Mouse (Mus musculus): Measurements from ENCODE around the gene Eps8.

Gene Eps8

DNA sequence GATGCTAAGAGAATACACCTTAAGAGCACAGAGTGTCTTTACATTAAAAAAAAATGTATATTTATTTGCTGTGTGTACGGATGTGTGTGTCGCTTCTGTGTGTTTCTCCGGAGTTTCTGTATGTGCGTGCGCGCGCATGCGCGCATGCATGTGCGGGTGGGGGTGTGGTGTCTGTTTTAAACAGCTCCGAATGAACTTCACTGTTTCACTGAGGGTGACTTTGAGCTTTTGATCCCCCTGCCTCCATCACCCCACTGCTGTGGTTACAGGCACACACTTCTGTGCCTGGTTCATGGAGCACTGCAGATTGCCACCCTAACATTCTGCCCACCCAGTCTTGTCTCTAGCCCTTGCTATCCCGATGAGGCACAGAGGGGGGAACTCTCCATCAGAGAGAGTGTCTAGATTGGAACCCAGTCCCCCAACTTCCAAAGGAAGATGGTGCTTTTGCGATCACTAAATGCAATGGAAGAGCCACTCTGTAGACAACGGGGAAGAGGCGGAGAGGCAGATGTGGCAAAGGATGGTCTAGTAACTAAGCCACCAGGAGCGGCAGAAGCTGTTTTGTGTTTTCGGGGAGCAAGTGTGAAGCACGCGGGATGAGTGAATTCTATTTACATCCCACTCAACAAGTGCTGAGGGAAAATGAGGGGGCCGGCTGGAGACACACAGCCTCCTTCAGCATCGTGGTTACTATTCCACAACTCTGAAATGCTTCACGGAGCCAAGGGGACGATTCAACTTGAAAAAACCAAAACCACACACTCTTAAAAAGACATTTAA is 7.1 kb upstream of the Eps8 start:
- no peak for DNase-seq (ENCODE audit: low spot score in 2 of 2)

GRCm38 (mm10) chr6:137658426-137659088 is 3.9 kb upstream of the Eps8 start:
- peak in 1 of 2 experiments; percentile 10 for DNase-seq (ENCODE audit: low spot score in 2 of 2)

DNA sequence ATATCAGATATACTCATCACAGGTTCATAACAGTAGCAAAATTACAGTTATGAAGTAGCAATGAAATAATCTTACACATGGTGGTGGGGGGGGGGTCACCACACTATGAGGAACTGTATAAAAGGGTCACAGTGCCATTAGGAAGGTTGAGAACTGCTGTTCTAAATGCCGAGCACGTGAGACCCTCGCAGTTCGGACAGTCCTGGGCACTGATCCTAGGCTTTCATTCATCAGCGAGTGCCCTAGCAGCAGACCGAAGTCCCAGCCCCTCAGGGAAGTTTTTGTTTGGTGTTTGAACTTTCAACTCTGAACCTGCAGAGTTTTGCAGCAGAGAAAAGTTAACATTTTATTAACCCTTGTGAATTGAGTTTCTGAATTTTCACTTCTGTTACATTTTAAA is 2.5 kb upstream of the Eps8 start:
- no peak for DNase-seq (ENCODE audit: low spot score in 2 of 2)

- DNase-seq (ENCODE audit: low spot score in 2 of 2) = no peak
These were observed 5.1 kb downstream of the Eps8 start for GRCm38 (mm10) chr6:137649528-137649927.

DNA sequence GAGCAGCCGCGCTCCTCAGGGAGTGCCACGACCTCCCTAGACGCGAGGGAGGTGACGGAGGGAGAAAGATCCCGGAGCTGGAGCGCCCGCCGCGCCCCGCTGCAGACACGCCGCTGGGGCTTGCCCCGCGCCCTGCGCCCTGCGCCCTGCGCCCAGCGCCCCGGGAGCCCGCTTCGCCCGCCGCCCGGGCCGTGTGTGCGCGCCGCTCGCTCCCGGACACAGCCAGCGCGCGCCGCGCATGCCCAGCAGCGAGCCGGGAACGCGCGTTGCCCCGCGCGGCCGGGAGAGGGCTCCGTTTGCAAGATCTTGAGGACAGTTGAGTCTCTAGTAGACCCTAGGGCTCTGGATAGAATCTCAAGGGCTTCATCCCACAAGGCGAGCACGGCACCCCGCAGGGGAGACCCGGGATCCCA is 5.6 kb downstream of the Eps8 start:
- peak; percentile 52 to 65 for DNase-seq (ENCODE audit: low spot score in 2 of 2)

GRCm38 (mm10) chr6:137648110-137649067 is 6.3 kb downstream of the Eps8 start:
- no peak for DNase-seq (ENCODE audit: low spot score in 2 of 2)

DNA sequence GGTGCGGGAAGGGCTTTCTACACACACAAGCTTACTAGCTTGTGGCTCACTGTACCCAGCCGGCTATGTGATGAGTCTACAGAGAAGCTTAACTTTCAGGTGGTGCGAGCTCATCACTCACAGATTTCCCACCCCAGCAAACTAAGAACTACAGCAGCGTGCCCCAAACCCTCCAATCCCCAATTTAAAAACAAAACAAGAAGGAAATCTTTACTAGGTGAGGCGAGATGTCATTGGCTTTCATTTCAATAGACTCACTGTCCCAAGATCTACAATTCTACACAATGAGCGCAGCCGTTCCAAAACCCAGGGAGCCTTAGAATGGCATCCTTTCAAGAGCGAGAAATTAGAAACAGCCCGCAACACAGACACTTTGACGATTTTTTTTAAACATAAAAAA is 7.0 kb downstream of the Eps8 start:
- DNase-seq (ENCODE audit: low spot score in 2 of 2) = no peak

DNA sequence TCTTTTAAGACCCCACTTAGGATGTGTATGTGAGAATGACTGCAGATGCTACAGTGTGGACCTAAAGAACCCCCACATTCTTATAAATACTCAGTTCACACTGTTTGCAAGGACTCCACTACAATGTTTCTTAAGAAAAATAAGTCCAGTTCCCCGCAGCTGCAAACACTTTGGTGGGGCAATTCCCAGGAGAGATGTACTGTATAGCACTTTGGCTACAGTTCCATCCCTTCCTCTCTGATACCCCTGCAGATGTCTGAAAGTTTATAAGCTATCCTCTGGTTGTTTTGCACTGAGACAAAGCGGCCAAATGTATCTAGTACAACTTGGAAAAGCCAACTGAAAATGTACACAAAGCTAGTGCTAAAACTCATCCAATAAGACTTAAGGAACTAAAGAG is 8.0 kb downstream of the Eps8 start:
- DNase-seq (ENCODE audit: low spot score in 2 of 2) = no peak

- DNase-seq (ENCODE audit: low spot score in 2 of 2) = no peak
These were observed 9.8 kb downstream of the Eps8 start for GRCm38 (mm10) chr6:137644893-137645292.

- no peak for DNase-seq (ENCODE audit: low spot score in 2 of 2)
These were observed 10.9 kb downstream of the Eps8 start for GRCm38 (mm10) chr6:137643814-137644213.

DNA sequence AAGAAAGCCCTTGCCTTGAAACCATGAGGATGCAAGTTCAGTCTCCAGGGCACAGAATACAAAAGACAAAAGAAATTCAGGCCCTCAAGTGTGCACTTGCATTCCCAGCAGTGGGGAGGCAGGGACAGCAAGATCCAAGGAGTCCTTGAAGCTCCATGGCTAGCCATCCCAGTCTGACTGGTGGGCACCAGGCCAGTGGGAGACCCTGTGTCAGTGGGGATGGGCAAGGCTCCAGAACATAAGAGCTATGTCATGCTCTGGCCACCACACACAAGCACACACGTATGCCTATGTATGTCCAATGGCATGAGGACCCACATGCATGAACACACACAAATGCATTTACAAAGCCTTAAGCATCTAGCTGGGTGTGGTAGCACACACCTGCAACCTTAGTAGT is 13.0 kb downstream of the Eps8 start:
- no peak for DNase-seq (ENCODE audit: low spot score in 2 of 2)

DNA sequence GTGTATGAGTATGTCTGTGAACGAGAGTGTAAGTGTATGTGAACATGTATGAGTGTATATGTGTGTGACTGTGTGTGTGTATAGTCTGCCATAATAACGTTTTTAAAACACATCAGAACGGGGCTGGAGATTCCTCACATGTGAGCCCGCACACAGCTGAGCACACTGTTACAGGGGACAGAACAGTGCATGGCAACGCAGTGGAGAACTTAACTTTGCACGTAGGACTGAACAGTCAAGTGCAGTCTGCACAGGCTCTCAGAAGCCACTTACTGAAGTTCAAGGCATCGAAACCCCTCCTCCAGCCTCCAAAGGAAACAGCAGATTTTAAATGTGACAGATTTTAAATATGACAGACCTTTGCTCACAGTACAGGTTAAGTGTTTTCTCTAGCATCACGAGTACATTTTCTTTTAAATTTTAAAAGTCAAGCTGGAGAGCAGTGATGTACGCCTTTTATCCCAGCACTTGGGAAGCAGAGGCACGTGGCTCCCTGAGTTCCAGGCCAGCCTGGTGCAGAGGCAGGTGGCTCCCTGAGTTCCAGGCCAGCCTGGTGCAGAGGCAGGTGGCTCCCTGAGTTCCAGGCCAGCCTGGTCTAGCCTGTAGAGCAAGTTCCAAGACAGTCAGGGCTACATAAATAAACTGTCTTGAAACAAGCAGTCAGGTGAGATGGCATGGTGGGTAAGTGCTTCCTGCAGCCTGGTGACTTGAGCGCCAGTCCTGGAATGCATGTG is 15.7 kb downstream of the Eps8 start:
- DNase-seq (ENCODE audit: low spot score in 2 of 2) = no peak

DNA sequence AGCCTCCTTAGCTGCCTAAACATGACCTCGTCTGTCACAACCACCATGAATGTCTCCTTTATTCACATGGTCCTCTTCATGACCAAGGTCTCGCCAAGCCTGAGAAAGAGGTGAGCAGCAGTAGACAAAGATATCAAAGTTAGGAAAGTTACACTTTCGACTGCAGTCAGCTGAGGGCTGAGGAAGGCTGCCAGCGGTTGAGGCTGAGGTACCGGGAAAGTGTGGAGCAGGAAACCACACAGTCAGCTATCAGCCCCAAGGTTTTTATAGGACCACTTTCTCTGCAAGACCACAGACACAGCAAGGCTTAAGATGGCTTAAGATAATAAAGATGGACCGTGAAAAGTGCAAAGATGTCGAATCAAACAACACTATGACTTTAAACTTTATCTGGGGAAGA is 17.2 kb downstream of the Eps8 start:
- DNase-seq (ENCODE audit: low spot score in 2 of 2) = no peak

- no peak for DNase-seq (ENCODE audit: low spot score in 2 of 2)
These were observed 18.5 kb downstream of the Eps8 start for GRCm38 (mm10) chr6:137636131-137636530.

- no peak for DNase-seq (ENCODE audit: low spot score in 2 of 2)
These were observed 21.1 kb downstream of the Eps8 start for GRCm38 (mm10) chr6:137633626-137634025.

- DNase-seq (ENCODE audit: low spot score in 2 of 2) = no peak
These were observed 21.6 kb downstream of the Eps8 start for GRCm38 (mm10) chr6:137633121-137633520.

GRCm38 (mm10) chr6:137630387-137630786 is 24.3 kb downstream of the Eps8 start:
- DNase-seq (ENCODE audit: low spot score in 2 of 2) = no peak

- no peak for DNase-seq (ENCODE audit: low spot score in 2 of 2)
These were observed 25.0 kb downstream of the Eps8 start for GRCm38 (mm10) chr6:137629603-137630231.

DNA sequence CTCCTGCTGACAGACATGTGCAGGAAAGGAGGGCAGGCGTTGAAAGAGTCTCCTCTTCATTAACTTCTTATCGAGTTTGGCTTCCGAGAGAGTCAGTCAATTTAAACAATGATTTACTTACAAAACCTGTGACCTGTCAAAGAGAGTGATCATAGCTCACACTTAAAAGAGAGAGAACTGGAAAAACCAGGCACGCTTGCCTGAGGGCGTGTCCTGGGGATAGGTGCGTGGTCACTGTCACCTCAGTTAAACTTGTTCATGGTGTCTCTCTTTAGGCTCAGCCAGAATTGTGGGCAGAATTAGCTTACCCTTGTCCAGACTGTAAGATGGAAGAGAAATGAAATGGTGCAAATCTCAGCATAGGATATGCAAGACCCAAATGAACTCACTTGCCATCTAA is 26.0 kb downstream of the Eps8 start:
- no peak for DNase-seq (ENCODE audit: low spot score in 2 of 2)

- DNase-seq (ENCODE audit: low spot score in 2 of 2) = no peak
These were observed 33.7 kb downstream of the Eps8 start for GRCm38 (mm10) chr6:137621021-137621420.

GRCm38 (mm10) chr6:137613903-137614302 is 40.8 kb downstream of the Eps8 start:
- no peak for DNase-seq (ENCODE audit: low spot score in 2 of 2)

Measured in spleen, postnatal 14 days (tissue).